Mouse (Mus musculus) heart, postnatal 10 days (tissue): Measurements from ENCODE around the gene Cnot10. TPM values are rescaled to one million over a fixed set of nuclear protein-coding genes. Genes with fewer than 3 reads are reported as not detected.
A peak's percentile ranks its signal among the peaks of the same experiment; 100 is the strongest.

Source experiments
- DNase-seq, 2 experiments: peaks; one replicate each; pipeline ENCODE4 v3.0.0; 2021
- intact Hi-C: fragments of 180-260 bp; cut with DNase I; formaldehyde crosslinking; loops from one replicate; pipeline ENCODE4 v1.15.1; 2025
- total RNA-seq, 2 experiments: library from RNA; stranded (reverse); gene quantifications; 2 replicates each; pipeline ENCODE4 v1.2.3; 2021

The Cnot10 gene
- total RNA-seq, 2 experiments from 2014 or later: 27.4 to 28.2 TPM

DNA sequence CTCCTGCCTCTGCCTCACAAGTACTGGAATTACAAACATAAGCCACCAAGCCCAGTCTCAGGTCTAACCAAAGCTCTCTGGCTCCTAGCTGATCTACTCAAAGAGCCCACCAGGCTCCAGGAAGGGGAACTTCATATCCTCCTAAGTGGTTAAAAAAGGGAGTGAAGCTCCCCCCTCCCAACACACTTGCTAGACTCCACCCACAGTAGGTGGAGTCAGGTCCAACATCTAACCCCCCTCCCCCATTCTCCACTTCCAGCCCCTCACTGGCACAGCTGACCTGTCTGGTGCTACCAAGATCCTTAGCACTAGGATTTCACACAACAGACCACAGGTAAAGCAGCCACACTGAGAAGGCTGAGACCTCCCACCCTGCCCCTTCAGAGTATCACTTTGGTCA is 86.2 kb downstream of the Cnot10 start:
- intact Hi-C loops: no loop called here
- no peak for DNase-seq

- DNase-seq: no peak
- intact Hi-C loops: no loop called here
These were observed 90.0 kb downstream of the Cnot10 start for GRCm38 (mm10) chr9:114550033-114550432.

- no peak for DNase-seq
- intact Hi-C loops: no loop called here
These were observed 90.9 kb downstream of the Cnot10 start for GRCm38 (mm10) chr9:114549117-114549516.

- DNase-seq: no peak
- intact Hi-C loops: no loop called here
These were observed 91.5 kb downstream of the Cnot10 start for GRCm38 (mm10) chr9:114548496-114548895.

DNA sequence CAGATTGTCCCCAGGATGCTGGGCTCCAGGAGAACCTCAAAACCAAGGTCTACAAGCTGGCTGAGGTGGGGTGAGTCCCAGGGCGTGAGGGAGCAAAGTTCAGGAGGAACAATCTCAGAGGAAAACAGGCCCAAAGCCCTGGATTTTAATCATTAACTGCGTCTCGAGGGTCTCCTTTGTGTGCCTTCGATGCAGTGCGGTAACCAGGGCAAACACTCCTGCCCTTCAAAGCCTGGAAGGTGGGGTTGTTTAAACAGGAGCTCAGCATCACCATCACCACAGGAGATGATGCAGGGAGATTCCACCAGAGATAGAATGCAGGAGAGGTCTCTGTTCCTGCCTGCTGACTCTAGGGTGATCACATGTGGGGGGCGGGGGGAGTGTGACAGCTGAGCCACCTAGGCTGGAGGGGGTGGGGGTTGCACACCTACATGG is 92.3 kb downstream of the Cnot10 start:
- no peak for DNase-seq
- intact Hi-C loops: no loop called here

- intact Hi-C loops: no loop called here
These were observed 93.2 kb downstream of the Cnot10 start for GRCm38 (mm10) chr9:114546765-114547164.

DNA sequence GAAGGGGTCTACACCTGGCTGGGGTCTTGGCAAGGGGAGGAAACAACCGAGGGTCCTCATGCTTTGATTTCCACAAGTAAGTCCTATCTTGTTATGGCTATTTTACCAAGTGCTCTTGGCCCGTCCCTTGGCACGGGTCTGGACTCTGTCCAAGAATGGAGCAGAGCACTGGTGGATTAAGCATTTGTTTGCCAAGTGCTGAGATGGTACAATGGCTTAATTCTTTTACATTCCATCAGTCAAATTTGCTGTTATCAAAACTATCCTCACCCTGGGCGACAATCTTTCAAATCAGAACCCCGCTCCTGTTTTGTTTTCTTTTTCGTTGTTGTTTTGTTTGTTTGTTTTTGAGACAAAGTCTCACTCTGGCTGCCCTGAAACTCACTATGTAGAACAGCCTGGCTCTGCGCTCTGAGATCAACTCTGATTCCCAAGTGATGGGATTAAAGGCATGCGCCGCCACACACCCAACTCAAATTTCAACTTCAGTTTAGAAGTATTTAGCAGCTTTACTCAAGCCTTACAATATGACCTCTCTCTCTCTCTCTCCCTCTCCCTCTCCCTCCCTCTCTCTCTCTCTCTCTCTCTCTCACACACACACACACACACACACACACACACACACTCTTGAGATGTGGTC is 95.1 kb downstream of the Cnot10 start:
- intact Hi-C loops: no loop called here
- no peak for DNase-seq

More at GRCm38 (mm10) chr9:114546765-114547164, 93.2 kb downstream of the Cnot10 start:
- DNase-seq: no peak

DNA sequence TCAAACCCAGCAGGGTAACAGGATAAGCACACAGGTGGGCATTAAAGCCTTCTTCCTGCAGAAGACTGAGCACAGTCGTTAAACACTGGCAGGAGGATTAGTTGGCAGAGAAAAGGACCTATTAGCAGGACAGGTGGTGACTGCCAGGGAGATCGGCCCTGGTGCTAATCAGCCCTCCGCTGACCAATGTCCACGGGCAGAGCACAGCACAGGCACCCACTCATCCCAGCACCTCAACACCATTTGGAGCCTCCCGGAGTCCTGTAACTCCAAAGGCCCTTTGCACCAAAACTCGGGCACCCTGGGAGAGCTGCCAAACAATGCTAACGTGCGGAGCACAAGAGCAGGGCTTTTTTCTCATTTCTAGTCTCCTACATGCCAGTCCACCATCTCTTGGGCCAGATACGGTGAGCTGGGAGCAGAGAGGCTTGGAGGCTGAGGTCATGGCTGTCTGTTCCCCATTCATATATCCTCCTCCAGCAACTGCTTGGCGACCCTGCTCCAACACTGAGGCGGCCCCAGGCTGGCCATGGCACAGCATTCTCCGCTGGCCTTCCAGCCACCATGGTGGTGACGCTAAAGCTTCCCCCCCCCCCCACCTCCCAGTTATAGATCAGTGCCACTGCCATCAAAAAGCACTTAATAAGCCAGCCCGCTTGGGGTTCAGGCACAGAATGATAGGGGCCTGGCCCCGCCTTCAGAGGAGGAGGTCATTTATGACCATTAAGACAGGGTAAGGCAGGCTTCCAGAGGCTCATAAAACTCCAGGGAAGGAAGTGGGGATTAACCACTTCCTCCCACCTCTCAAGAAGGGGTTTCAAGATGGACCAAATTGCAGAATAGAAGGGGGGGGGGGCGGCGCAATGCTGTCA is 95.9 kb downstream of the Cnot10 start:
- no peak for DNase-seq
- intact Hi-C loops: no loop called here

DNA sequence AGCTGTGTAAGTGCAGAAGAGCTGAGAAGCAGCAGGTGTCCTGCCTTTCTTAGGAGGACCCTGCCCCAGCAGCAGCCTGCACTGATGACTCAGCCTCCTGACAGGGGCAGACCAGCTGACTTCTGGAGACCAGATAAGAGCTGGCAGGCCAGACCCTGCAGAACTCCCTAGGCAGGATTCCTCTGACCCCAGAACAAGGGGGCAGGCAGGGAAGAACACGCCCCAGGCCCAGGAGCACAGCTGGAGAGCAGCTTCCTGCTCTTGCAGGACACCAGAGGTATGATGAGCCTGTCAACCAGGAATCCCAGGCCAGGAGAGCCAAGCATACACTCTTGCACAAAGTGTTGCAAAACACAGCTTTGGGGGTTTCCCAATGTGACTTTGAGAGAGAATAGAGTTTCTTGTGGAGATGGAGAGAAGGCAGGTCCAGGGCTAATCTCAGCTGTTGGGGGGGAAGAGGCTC is 98.7 kb downstream of the Cnot10 start:
- intact Hi-C loops: no loop called here
- DNase-seq: peak; percentile 34 to 42

- intact Hi-C loops: no loop called here
- no peak for DNase-seq
These were observed 100.9 kb downstream of the Cnot10 start for GRCm38 (mm10) chr9:114538996-114539563.

GRCm38 (mm10) chr9:114536628-114537027 is 103.4 kb downstream of the Cnot10 start:
- intact Hi-C loops: no loop called here
- DNase-seq: no peak

Other genes starting within 250 kb of the Cnot10 start
- 10 to 100 TPM; 61.0 to 66.3 TPM for gene Crtap, start 249.5 kb downstream of the Cnot10 start, total RNA-seq
- gene Glb1, start 239.1 kb downstream of the Cnot10 start, total RNA-seq: 10 to 100 TPM; 21.5 to 25.1 TPM
- gene Tmppe, start 239.1 kb downstream of the Cnot10 start, total RNA-seq: 1 to 10 TPM; 5.1 to 5.6 TPM
- under 1 TPM in 1 of 2 experiments, not detected in 1; 0.10 TPM for gene Ccr4, start 135.3 kb downstream of the Cnot10 start, total RNA-seq
- not detected for gene C130032M10Rik, start 124.5 kb downstream of the Cnot10 start, total RNA-seq
- gene Trim71, start 75.8 kb downstream of the Cnot10 start, total RNA-seq: not detected
- 10 to 100 TPM; 84.8 to 91.7 TPM for gene Dync1li1, start 48.6 kb upstream of the Cnot10 start, total RNA-seq
- gene Cmtm6, start 90.9 kb upstream of the Cnot10 start, total RNA-seq: 10 to 100 TPM; 34.5 to 37.8 TPM
- 10 to 100 TPM; 25.7 to 26.9 TPM for gene Cmtm7, start 141.7 kb upstream of the Cnot10 start, total RNA-seq
- gene Cmtm8, start 204.0 kb upstream of the Cnot10 start, total RNA-seq: 10 to 100 TPM; 13.1 to 13.6 TPM